Mouse (Mus musculus) thymus, adult 2 months (tissue): ENCODE measurements around the gene Kctd3.

Source experiments
- CTCF ChIP-seq: fragments of 200-500 bp; IDR thresholded peaks from 2 replicates; pipeline ENCODE4 v1.5.1; 2012; ENCODE audit warnings: mild to moderate bottlenecking, control low read depth, low read length, moderate library complexity, borderline replicate concordance; ENCODE audit not compliant: control insufficient read depth, poor library complexity, insufficient read depth; ENCODE audit errors: extremely low read depth
- POLR2A ChIP-seq: fragments of 200-500 bp; IDR thresholded peaks from 2 replicates; pipeline ENCODE4 v1.6.1; 2012; ENCODE audit warnings: mild to moderate bottlenecking, low read length, control low read depth, moderate library complexity; ENCODE audit not compliant: control insufficient read depth, poor library complexity, insufficient read depth; ENCODE audit errors: extremely low read depth

GRCm38 (mm10) chr1:189004774-189005173 is 2.9 kb downstream of the Kctd3 start:
- no peak for TF ChIP-seq CTCF
- no peak for TF ChIP-seq POLR2A
